Mouse (Mus musculus) lung, adult 2 months (tissue): ENCODE measurements around the gene Gabrr1. TPM values are rescaled to one million over a fixed set of nuclear protein-coding genes. Genes with fewer than 3 reads are reported as not detected.
"Not testable (repeated sequence)": the region's sequence is repeated elsewhere in the genome, so short reads cannot be mapped to it uniquely, and the experiment has no call there.

Experiments used
- DNase-seq: peaks from one replicate; pipeline ENCODE4 v3.0.0; 2022
- H3K4me1 ChIP-seq: fragments of 200-500 bp; 2 replicates; pipeline ENCODE4 v1.6.1; 2011; ENCODE audit warnings: low read length; ENCODE audit not compliant: control insufficient read depth, insufficient read depth
- H3K4me3 ChIP-seq: fragments of 200-500 bp; replicated peaks from 2 replicates; pipeline ENCODE3; 2011; ENCODE audit warnings: low read depth, mild to moderate bottlenecking, control low read depth, low read length; ENCODE audit errors: extremely low read depth
- CTCF ChIP-seq: fragments of 200-500 bp; IDR thresholded peaks from 2 replicates; pipeline ENCODE4 v1.5.1; 2011; ENCODE audit warnings: mild to moderate bottlenecking, low read length, control low read depth; ENCODE audit not compliant: insufficient read depth
- POLR2A ChIP-seq: fragments of 200-500 bp; IDR thresholded peaks from 2 replicates; pipeline ENCODE4 v1.6.1; 2011; ENCODE audit warnings: low read depth, mild to moderate bottlenecking, control low read depth, low read length, borderline replicate concordance; ENCODE audit errors: extremely low read depth
- WGBS: fragments of 180-500 bp; shearing (Covaris S2); methylation state at CpG from one replicate; pipeline ENCODE4 v1.1.7; 2018; 5-methylcytosine and 5-hydroxymethylcytosine counted together
- polyA plus RNA-seq: library from polyadenylated mRNA; depleted of rRNA; stranded (reverse); fragments of >200 nt; gene quantifications from 2 replicates; pipeline ENCODE4 v1.2.3, GENCODE M21; 2012; rRNA removed

The Gabrr1 gene
- 0.06 TPM in 1 of 2 replicates, not detected in the other for polyA plus RNA-seq

- no peaks in the 10 kb centered on the region for H3K4me1 ChIP-seq
- no peak for TF ChIP-seq POLR2A
- no peak for TF ChIP-seq CTCF
- H3K4me3 ChIP-seq: no peak within 1 kb of the TSS
- no peak for DNase-seq
- 52% methylated on average over 11 of the region's 11 CpGs for WGBS
Measured at GRCm38 (mm10) chr4:33132221-33132620, at the start of gene Gabrr1. Gene Gabrr1, plus strand, starts transcription at chr4:33132521.

DNA sequence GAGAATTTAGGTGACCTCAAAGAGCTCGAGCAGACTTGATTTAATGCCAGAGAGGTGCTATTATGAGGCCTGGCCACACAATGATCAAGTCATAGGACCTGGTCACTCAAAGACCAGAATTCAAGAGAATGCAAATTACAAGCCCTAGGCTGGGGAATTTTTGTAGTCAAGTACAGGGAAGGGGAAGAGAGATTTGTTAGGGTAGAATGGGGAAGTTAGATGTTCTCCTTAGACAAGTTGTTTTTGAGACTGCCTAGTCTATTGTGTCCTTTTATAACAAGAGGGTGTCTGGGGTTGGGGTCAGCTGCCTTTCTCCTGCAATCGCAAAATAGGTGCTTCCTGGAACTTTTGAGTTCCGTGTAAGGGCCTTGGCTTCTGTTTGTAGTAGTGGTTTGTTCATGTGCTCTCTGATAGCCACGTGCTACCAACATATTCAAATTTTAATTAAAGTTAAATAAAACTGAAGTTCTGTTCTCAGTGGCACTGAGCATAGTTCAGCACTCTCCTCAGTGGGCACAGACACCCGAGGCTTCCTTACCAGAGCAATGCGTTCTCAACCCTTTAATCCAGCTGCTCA is 33.1 kb upstream of the Gabrr1 start:
- H3K4me3 ChIP-seq: no peak overlapping the region
- no peaks in the 10 kb centered on the region for H3K4me1 ChIP-seq
- no peak for DNase-seq
- 65% methylated on average over 6 of the region's 6 CpGs for WGBS
- TF ChIP-seq POLR2A: no peak
- no peak for TF ChIP-seq CTCF

- Histone ChIP-seq H3K4me1 (no peaks in the 10 kb centered on the region), H3K4me3 (no peak overlapping the region)
- no peak for DNase-seq
- no peak for TF ChIP-seq POLR2A
- TF ChIP-seq CTCF: no peak
- WGBS: 44% methylated on average over 14 of the region's 14 CpGs
Measured at GRCm38 (mm10) chr4:33109720-33110458, 22.4 kb upstream of the Gabrr1 start.

GRCm38 (mm10) chr4:33110845-33111244 is 21.5 kb upstream of the Gabrr1 start:
- 67% methylated on average over 7 of the region's 7 CpGs for WGBS
- Histone ChIP-seq H3K4me1 (no peaks in the 10 kb centered on the region), H3K4me3 (no peak overlapping the region)
- TF ChIP-seq CTCF (no peak), POLR2A (no peak)
- DNase-seq: no peak

GRCm38 (mm10) chr4:33111358-33111757 is 21.0 kb upstream of the Gabrr1 start:
- no peaks in the 10 kb centered on the region for H3K4me1 ChIP-seq
- 75% methylated on average over 9 of the region's 9 CpGs for WGBS
- no peak overlapping the region for H3K4me3 ChIP-seq
- no peak for DNase-seq
- TF ChIP-seq CTCF (no peak), POLR2A (no peak)

DNA sequence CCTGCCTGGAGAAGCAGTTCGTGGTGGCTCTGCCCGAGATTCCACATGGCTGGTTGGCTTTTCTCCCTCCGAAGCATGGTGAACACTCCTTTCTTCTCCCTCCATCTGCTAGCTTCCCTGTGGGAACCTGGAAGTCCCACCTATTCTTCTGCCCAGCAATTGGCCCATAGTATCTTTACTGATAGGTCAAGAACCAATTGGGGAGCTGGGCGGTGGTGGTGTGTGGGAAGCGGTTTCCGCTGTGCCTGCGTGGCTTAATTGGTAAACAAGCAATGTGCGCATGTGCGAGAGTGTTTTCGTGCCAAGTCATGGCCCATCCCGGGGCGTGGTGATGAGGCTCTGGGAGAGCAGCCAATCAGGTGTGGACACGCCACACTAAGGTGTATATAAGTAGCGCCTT is 19.5 kb upstream of the Gabrr1 start:
- not testable (repeated sequence) for H3K4me1 ChIP-seq, H3K4me3 ChIP-seq, DNase-seq
- WGBS: 89% methylated on average over 14 of the region's 14 CpGs

- peak; percentile 59 for TF ChIP-seq CTCF
- not testable (repeated sequence) for H3K4me3 ChIP-seq, H3K4me1 ChIP-seq
- WGBS: 1% methylated on average over 3 of the region's 3 CpGs
- DNase-seq: peak; percentile 62
Measured at GRCm38 (mm10) chr4:33119118-33119517, 13.2 kb upstream of the Gabrr1 start.

DNA sequence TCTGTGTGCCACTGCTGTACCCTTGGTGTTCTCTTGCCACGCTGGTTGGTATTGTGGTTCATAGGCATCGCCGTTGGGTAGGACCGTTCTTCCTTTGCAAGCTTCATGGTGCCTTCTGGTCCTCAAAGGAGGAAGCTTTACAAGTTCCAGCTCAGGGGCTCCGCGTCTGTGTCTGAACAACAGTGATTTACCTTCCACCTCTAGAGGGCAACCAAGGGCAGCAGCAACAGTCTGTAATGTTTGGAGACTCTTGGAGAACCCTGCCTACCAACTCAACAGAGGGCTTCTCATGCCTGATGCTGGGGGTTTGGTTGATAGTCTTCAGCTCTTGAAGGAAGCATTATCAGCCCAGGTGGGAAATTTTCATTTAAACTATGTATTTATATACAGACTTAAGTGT is 7.8 kb upstream of the Gabrr1 start:
- 66% methylated on average over 6 of the region's 6 CpGs for WGBS
- no peak overlapping the region for H3K4me3 ChIP-seq
- H3K4me1 ChIP-seq: no peaks in the 10 kb centered on the region
- peak; percentile 20 for DNase-seq
- TF ChIP-seq POLR2A (no peak), CTCF (peak; percentile 36)

DNA sequence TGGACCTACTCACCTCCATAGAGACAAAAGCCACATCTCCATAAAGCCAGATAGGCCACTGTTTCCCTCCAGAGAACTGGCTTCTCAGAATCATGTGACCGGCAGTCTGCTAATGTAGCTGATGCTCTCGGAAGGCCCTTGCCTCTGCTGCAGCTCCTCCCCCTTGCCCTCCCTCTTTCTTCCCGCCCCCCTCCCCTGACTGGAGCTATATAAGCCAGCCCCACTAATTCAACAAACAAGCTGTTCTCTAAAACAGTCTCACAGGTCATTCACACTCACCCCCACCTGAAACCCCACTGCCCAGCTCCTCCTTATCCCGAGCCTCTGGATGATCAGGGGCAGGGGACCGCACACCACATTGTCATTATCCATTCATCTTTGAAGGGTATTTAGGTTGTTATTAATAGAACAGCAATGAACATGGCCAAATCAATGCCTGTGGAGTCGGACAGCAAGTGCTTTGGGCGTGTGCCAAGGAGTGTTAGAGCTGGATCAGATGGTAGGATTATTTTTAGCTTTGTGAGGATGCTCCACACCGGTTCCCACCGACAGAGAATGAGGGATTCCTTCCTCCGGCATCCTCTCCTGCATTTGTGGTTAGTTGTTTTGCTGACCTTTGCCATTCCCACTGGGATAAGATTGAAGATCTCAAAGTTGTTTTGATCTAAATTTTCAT is 6.8 kb upstream of the Gabrr1 start:
- 49% methylated on average over 10 of the region's 10 CpGs for WGBS
- Histone ChIP-seq H3K4me3 (no peak overlapping the region), H3K4me1 (no peaks in the 10 kb centered on the region)
- TF ChIP-seq POLR2A: no peak
- no peak for TF ChIP-seq CTCF
- no peak for DNase-seq
